Mouse (Mus musculus) erythroid progenitor cell, adult 5-6 weeks (primary cell): ENCODE results near the gene Sept4. TPM values are rescaled to one million over a fixed set of nuclear protein-coding genes. Genes with fewer than 3 reads are reported as not detected.

Experiments
- ATAC-seq: replicated peaks from 2 replicates; pipeline ENCODE4 v1.8.0; 2016; ENCODE audit warnings: moderate number of reproducible peaks, mild to moderate bottlenecking, moderate TSS enrichment, inconsistent platforms; ENCODE audit not compliant: poor library complexity, low FRiP score, severe bottlenecking
- total RNA-seq, 2 experiments: library from RNA; stranded (forward) in 1 of 2; stranded (reverse) in 1 of 2; fragments of 150-400 nt in 1 of 2; fragments of 186-747, 209-891 nt in 1 of 2; gene quantifications; 2 replicates each; pipeline versions ENCODE4 v1.2.3 to v1.2.4; 2015 to 2017; ENCODE audit warnings: low replicate concordance in 2 of 2

Gene Sept4
- total RNA-seq, 2 experiments from 2014 or later = 2.7 TPM; not detected in 1

GRCm38 (mm10) chr11:87578249-87578962, 9.7 kb downstream of the Sept4 start:
- peak; percentile 88 for ATAC-seq

DNA sequence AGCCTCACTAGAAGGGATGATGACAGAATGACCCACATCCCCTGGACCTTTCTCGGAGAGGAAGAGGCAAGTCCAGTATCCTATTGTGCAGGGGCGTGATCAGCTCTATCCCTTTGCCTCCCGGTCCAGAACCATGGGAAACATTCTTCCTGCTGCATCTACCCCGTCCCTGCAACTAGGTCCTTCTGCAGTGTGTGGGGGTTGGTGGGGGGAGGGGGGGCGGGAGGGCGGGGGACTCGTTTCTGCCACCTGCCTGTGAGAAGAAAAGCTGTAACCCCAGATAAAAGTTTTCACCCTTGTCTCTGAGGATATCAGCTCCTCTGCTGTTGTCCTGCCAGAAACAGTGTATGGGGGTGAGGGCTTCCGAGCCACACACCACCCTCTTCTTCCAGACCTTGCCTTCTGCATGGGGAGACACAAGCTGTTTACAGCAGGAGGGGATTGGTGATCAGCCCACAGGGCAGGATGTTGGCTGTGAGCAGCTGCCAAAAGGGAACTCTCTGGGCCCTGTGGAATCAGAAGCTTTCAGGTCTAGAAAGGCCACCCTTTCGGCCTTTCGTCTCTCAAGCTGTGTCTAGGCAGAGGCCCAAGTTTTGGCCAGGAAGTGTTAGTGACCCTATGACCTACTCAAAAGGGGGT, 10.4 kb downstream of the Sept4 start:
- no peak for ATAC-seq

DNA sequence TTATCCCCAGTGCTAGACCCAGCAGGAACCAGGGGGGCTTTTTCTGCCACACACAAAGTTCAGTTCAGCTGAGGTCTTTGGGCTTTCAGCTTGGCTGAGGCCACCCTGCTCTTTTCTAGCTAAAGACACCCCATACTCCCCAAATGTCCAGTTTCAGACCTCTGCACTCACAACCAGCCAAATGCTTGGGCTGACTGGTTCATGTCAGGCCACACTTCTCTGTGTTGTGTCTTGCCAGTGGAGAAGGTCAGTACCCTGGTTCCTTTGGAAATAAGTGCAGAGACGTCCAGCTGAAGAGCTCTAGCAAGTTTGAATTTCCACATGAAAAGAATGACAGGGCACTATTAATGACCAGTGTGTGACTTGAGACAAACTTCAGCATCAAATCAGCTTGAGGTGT, 11.0 kb downstream of the Sept4 start:
- no peak for ATAC-seq

GRCm38 (mm10) chr11:87580543-87581085, 11.9 kb downstream of the Sept4 start:
- no peak for ATAC-seq

DNA sequence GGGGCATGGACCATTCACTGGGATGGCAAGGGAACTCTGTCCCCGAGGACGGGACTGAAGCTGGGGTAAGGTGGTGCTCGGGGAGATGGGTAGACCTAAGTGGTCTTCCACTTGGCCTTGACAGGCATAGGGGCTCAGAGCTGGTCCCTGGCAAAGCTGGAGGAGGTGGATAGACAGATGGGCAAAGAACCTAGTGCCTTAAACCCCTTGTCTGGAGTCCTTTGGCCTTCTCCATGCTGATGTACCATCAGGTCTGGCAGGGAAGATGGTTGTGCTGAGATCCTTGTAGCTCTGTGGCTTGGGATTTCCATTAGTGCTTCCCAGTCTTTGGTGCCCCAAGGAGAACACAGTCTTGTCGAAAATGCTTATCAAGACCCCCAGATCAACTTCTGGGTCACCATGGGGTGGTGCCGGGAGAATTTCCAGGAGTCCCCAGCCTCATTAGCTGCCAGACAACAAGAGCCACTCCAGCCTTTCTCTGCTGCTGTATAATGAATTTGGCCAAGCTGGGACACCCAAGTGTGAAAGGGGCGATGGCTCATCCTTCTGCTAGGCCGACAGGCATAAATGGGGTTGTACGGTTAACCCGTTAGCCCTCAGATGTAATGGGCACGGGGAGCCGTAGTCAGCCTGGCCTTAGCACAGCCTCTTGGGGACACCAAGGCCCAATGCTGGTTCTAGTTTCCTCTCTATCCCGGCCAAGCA, 12.6 kb downstream of the Sept4 start:
- no peak for ATAC-seq

DNA sequence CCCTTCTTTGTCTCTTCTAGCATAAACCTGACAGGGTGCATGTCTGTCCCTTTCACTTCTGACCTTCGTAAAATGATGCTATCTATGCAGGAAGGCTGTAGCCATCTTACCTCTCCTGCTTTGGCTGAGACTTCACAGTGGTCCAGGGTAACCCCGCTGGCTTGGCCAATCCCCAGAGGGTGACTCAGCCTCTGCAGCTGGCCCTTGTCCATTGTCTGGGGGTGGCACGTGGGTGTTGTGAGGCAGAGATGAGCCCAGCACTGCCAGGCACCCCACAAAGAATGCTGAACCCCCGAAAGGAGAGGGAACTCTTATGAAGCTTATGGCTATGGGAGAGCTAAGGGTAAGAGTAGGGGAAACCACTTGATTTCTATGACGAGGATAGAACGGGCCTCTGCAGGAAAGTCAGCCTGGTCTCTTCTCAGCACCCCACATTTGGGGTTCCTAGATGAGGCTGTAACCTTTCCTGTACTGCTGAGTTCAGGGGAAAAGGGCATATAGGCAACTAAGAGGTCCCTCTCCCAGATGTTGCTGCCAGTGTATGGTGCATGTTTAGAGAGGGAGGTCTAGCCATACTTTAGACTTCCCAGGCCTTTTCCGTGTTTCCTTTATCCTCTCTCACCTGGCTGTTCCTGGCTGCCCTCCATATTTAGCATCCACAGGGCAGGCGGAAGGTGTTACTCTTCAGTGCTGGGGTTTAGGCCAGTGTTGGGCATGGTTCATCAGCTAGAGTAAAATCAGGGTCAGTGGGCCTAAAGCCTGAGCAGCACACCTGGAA, 13.4 kb downstream of the Sept4 start:
- ATAC-seq = no peak

- ATAC-seq = 0 out of 2 replicates have a peak, but pooled peaks have one; percentile 11
Measured at GRCm38 (mm10) chr11:87583291-87584034, 14.8 kb downstream of the Sept4 start.

DNA sequence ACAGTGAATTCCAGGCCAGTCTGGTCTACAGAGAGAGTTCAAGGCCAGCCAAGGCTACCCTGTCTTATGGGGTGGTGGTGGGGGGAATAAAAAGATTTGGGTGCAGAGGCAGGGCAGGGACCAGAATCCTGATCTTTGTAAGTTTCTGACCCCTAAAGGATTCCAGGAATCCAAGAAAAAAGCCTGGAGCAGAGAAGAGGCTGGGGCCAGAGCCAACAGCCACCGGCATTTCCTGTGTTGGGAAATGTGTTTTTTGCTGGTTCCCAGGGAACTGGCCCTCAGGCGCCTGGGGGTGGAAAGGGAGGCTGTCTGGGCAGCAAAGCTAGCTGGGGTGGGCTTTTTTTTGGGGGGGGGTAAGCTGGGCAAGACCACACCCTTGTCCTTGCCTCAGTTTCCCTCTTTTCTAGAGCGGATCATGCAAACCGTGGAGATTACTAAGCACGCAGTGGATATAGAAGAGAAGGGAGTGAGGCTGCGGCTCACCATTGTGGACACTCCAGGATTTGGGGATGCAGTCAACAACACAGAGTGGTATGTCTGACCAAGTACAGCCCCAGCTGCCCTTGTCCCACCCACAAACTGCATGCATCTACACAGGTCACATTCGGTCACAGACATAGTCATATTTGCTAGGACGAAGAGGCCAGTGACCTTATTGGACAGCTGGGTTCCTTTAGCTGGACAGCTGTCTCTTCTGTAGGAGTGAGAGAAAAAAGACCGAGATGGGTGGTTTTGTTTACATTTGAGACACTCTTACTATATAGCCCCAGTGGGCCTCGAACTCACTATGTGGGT, 16.2 kb downstream of the Sept4 start:
- no peak for ATAC-seq

GRCm38 (mm10) chr11:87587211-87587874, 18.6 kb downstream of the Sept4 start:
- no peak for ATAC-seq

- no peak for ATAC-seq
Measured at GRCm38 (mm10) chr11:87589605-87590004, 20.9 kb downstream of the Sept4 start.

DNA sequence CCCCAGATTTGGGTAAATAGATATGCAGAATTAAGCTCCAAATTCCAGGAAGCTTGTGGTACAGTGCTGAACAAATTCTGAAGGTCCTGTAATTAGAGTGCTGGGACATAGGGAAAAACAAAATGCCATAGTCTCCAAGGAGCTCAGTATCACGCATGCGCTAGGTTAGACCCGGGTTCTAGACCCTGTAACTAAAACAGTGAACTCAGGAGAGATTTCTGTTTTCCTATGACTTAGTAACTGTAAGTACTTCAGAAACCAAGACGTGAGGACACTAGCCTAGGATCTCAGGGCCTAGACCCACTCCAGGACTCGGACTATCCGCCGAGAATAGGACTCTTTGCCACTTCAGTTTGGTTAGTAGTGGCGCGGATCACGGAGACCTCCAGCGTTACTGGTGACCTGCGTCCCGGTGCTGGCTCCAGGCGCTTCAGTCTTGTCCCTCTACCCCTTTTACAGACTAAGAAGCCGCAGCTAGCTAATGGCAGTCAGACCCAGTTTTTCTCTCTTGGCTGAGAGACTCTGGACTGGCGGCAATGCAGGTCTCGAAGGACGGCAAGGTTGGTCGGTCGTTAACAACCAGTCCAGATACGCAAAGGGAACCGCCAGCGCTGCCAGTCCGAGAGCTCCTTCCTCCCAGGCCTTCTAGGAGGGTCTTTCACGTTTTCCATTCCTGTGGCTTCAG, 22.3 kb downstream of the Sept4 start:
- 0 out of 2 replicates have a peak, but pooled peaks have one; percentile 11 for ATAC-seq

DNA sequence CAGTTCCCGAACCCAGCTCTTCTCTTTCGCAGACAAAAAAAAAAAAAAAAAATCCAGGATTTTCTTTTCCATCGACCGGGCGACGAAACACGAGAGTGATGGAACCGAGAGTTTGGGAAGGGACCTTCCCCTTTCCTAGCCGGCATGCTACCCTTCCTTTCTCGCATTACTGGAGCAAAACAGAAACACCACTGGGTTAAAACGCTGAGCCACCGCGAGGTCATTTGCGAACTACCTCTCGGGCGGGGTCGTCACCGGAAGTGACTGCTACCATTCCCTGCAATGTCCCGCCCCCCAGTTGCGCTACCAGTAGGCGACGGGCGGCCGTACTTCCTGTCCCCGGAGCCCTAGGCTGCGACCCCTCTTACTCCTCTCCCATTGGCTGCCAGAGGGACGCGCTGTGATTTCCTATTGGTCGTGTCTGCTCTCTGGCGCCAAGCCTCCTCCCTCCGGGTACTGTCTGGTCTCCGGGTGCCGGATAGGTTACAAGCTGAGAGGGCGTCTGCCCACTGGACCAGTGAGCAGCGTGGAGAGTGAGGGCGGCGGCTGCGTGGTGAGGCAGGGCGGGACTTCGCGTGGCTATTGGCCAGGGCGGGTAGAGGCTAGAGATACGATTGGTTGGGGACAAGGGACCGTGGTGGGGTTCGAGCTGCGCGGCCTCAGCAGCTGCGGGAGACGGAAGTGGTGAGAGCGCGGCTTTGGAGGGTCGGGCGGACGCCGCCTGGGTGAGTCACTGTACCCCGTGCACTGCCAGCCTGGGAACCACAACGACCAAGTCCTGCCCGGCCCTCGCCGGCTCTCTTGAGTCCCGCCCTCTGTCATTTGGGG, 23.0 kb downstream of the Sept4 start, which contains the start of gene Mtmr4:
Mtmr4 (plus strand) TSS at position 637 of the 828 bp plus-strand sequence.
- peak; percentile 85 for ATAC-seq

DNA sequence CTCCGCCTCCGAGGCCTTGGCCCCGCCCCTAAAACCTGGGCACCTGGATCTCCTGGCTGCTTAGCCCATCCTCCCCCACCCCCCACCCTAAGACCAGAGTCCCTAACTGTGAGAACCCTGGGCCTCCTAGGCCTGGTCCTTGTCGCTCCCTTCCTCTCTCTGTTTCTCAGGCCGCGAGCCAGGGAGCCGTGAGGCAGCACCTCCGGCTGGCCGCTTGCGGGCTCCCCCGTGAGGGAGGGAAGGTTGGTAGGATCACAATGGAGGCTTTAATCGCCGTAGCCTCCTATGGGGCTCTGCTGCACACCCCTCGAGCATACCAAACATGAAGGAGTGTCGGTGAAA, 23.6 kb downstream of the Sept4 start:
- ATAC-seq = peak; percentile 28

GRCm38 (mm10) chr11:87592713-87593598, 24.3 kb downstream of the Sept4 start:
- no peak for ATAC-seq

DNA sequence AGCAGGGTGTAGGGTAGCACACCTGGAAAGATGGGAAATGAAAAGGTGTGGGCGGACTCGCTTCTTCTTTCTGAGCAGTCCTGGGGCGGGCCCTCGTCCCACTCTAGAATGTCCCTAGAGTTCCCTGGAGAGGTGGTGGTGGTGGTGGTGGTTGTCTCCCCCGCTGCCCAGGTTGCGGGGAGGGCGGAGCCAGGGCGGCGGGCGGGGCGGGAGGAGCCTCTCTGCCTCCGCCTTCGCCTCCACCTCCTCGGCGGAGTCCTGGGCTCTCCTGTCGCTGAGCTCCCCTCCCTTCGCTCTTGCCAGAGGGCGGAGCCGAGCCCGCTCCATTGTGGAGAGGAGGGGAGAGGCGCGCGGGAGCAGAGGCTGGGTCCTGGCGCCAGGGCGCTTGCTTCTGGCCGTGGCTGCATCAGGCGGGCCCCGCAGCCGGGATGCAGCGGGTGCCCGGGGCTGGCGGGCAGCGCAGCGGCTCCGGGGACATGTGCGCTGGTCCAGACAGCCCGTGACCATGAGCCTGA, 26.7 kb downstream of the Sept4 start:
- peak; percentile 62 for ATAC-seq
